Mouse (Mus musculus) heart, postnatal 0 days (tissue): Measurements from ENCODE around the gene Evl. TPM values are rescaled to one million over a fixed set of nuclear protein-coding genes. Genes with fewer than 3 reads are reported as not detected.

Experiments used
- ATAC-seq: fragments of 200-750 bp; cut with Nextera tagmentation; 2 replicates; pipeline ENCODE4 v1.8.0; 2017; ENCODE audit warnings: low read depth, moderate number of reproducible peaks, moderate library complexity; ENCODE audit not compliant: insufficient read depth
- DNase-seq: peaks from one replicate; pipeline ENCODE4 v3.0.0-alpha.2; 2016; ENCODE audit warnings: low spot score
- H3K27ac ChIP-seq: fragments of 300-500 bp; sonication (generic); 2 replicates; pipeline ENCODE4 v1.5.1; 2014; ENCODE audit warnings: low read depth, mild to moderate bottlenecking
- H3K27me3 ChIP-seq: fragments of 300-500 bp; sonication (generic); 2 replicates; pipeline ENCODE4 v1.6.1; 2014; ENCODE audit warnings: low read length, mixed read lengths; ENCODE audit not compliant: control insufficient read depth, insufficient read depth
- H3K36me3 ChIP-seq: fragments of 300-500 bp; sonication (generic); replicated peaks from 2 replicates; pipeline ENCODE4 v1.6.1; 2014; ENCODE audit warnings: low read length, mixed read lengths; ENCODE audit not compliant: control insufficient read depth, insufficient read depth
- H3K4me1 ChIP-seq: fragments of 300-500 bp; sonication (generic); 2 replicates; pipeline ENCODE4 v1.6.1; 2014; ENCODE audit warnings: antibody characterized with exemption; ENCODE audit not compliant: control insufficient read depth, insufficient read depth
- H3K4me2 ChIP-seq: fragments of 300-500 bp; sonication (generic); 2 replicates; pipeline ENCODE4 v1.6.1; 2014; ENCODE audit warnings: low read depth, mild to moderate bottlenecking, low read length, moderate library complexity
- H3K4me3 ChIP-seq: fragments of 300-500 bp; sonication (generic); 2 replicates; pipeline ENCODE4 v1.5.1; 2014; ENCODE audit warnings: low read depth, low read length
- H3K9ac ChIP-seq: fragments of 300-500 bp; sonication (generic); replicated peaks from 2 replicates; pipeline ENCODE4 v1.6.1; 2014; ENCODE audit warnings: low read depth, low read length, mixed read lengths
- H3K9me3 ChIP-seq: fragments of 300-500 bp; sonication (generic); replicated peaks from 2 replicates; pipeline ENCODE4 v1.6.1; 2016; ENCODE audit warnings: low read length; ENCODE audit not compliant: control insufficient read depth
- CTCF ChIP-seq: IDR thresholded peaks from 2 replicates; pipeline ENCODE4 v1.5.1; 2016; ENCODE audit warnings: antibody characterized with exemption, control low read depth, low read depth
- EP300 ChIP-seq: IDR thresholded peaks from 2 replicates; pipeline ENCODE4 v1.6.1; 2016; ENCODE audit warnings: antibody characterized with exemption, low read depth
- WGBS: fragments of 180-500 bp; shearing (Covaris S2); extraction: QIAGEN DNeasy Blood & Tissue Kit; methylation state at CpG from one replicate; pipeline ENCODE4 v1.1.7; 2014; 5-methylcytosine and 5-hydroxymethylcytosine counted together
- polyA plus RNA-seq: library from polyadenylated mRNA; unstranded; fragments of >200 nt; fragmentation: Nextera tagmentation; extraction: Ambion mirVana; gene quantifications from 2 replicates; pipeline ENCODE4 v1.2.1, GENCODE M21; 2015
- total RNA-seq: library from RNA; depleted of rRNA; stranded (reverse); fragments of >200 nt; gene quantifications from 2 replicates; pipeline ENCODE4 v1.2.3, GENCODE M21; 2014; ENCODE audit warnings: low replicate concordance

The Evl gene
- total and polyA plus RNA-seq, 2 experiments from 2014 or later = 26.6 to 39.5 TPM

DNA sequence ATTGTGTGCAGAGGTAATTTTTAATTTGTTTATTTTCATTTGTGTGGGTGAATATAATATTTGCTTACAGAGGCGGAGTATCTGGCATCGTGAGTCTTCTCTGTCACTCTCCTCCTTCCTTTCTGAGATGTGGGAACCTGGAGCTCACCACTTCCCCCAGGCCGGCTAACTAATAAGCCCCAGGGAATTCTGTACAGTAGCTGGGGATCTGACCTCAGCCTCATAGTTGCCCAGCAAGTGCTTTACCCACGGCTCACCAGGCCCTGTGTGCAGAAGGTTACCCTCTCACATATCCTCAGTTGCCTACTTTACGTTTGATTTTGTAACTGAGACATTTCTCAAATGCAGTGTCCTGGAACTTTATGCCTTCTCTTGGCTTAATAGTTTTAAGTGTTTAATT, 37.1 kb downstream of the Evl start:
- ATAC-seq = no peak
- no peak for TF ChIP-seq EP300
- TF ChIP-seq CTCF = no peak

DNA sequence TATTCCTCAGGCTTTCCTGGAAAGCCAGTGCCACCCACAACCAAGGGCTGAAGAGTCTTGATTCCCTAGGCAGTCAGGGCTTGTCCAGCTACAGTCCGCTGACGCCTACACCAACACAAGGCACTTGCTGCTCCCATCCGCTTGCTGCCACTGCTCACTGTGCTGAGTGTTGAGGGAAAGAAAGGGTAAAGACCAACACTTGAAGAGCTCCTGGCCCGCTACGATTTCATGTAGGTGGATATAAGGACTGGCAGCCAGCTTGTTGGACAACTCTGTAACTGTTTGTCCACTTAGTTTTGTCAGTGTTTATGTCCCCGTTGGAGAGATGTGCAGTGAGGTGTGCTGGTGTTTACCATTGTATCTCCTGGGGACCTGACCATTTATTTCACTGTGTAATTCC, 38.3 kb downstream of the Evl start:
- H3K27me3 ChIP-seq = no peaks in the 10 kb centered on the region
- no peaks in the 10 kb centered on the region for H3K9me3 ChIP-seq
- H3K4me3 ChIP-seq = no peak overlapping the region
- no peak overlapping the region for H3K27ac ChIP-seq
- no peak for DNase-seq
- no peak overlapping the region for H3K9ac ChIP-seq
- ATAC-seq = no peak
- H3K36me3 ChIP-seq = no peaks in the 10 kb centered on the region
- no peak overlapping the region for H3K4me2 ChIP-seq
- WGBS = 78% methylated on average over 6 of the region's 6 CpGs
- TF ChIP-seq CTCF = no peak
- H3K4me1 ChIP-seq = no peaks in the 10 kb centered on the region

More for the DNA sequence above, 37.1 kb downstream of the Evl start:
- H3K27ac ChIP-seq = no peak overlapping the region
- no peaks in the 10 kb centered on the region for H3K4me1 ChIP-seq
- no peak overlapping the region for H3K4me3 ChIP-seq
- no peak overlapping the region for H3K4me2 ChIP-seq
- 74% methylated on average over 5 of the region's 5 CpGs for WGBS
- peaks cover 4% of the 10 kb centered on the region; the same call in 1 of the 2 replicates for H3K36me3 ChIP-seq
- H3K9ac ChIP-seq = no peak overlapping the region
- H3K27me3 ChIP-seq = no peaks in the 10 kb centered on the region
- no peak for DNase-seq
- H3K9me3 ChIP-seq = no peaks in the 10 kb centered on the region

DNA sequence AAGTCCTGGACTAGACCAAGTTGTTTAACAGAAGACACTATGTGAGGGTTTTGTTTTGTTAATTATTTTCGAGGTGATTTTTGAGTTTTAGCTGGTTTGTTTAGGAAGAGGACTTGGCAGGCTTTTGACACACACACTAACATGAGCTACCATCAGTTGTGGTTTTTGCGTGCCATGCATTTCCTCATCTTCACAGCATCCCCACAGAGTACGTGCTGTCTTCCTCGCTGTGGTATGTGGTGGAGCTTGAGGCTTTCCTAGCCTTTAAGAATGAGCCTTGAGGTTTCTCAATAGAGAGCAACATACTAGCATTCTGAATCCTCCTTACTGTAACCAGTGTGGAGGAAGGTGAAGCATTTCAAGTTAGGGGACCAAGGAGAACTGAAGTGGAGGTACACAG, 46.3 kb downstream of the Evl start:
- Histone ChIP-seq H3K27me3 (no peaks in the 10 kb centered on the region), H3K9ac (no peak overlapping the region), H3K9me3 (no peaks in the 10 kb centered on the region), H3K36me3 (no peaks in the 10 kb centered on the region), H3K4me1 (peaks cover 27% of the 10 kb centered on the region), H3K4me3 (no peak overlapping the region), H3K4me2 (no peak overlapping the region), H3K27ac (0 out of 2 replicates have a peak overlapping the region, but pooled peaks have one; percentile 16)
- DNase-seq = no peak
- TF ChIP-seq CTCF (no peak), EP300 (no peak)
- ATAC-seq = no peak
- WGBS = 76% methylated on average over 4 of the region's 4 CpGs

DNA sequence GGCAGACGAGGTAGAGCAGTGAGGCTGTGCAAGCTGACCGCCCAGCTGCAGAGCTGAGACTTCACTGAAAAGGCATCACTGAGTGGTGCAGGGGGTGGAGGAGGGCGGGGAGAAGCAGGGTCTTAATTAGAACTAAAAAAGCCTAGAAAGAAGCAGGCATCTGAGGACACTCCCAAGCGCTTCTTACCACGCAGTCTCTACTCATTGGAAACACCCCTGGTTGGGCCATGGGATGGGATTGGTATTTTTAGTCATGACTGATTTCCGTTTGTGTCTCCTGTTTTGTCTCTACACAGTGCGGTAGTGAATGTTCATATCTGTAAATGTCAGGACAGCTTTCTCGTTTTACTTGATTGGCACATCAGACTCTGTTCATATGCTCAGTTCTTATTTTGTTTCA, 46.8 kb downstream of the Evl start:
- no peak for TF ChIP-seq EP300
- no peak for TF ChIP-seq CTCF
- H3K9ac ChIP-seq = no peak overlapping the region
- no peaks in the 10 kb centered on the region for H3K36me3 ChIP-seq
- peak; percentile 78 for ATAC-seq
- WGBS = 27% methylated on average over 8 of the region's 8 CpGs
- no peaks in the 10 kb centered on the region for H3K27me3 ChIP-seq
- H3K4me2 ChIP-seq = peak overlapping the region; percentile 31; the same call in 1 of the 2 replicates
- H3K4me3 ChIP-seq = no peak overlapping the region
- no peaks in the 10 kb centered on the region for H3K9me3 ChIP-seq
- 0 out of 2 replicates have a peak overlapping the region, but pooled peaks have one; percentile 16 for H3K27ac ChIP-seq
- no peak for DNase-seq
- H3K4me1 ChIP-seq = peaks cover 27% of the 10 kb centered on the region

DNA sequence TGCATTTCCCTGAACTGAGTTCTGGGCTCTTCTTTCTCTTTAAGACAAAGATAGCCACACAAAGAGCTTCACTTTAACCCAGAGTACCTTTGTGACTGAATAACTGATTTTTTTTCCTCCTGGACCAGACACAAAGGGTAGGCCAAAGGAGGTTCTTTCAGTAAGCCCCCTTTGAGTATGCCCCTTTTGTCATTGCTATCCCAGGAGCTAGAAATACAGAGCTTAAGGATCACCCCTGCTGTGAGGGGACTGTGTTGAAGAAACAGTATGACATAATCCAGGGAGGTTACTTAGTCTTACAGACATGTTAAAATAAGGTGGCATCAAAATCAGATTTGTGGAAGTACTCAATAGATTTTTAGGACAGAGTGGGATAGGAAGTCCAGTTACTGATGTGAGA, 50.0 kb downstream of the Evl start:
- no peak for DNase-seq
- H3K4me1 ChIP-seq = peaks cover 27% of the 10 kb centered on the region
- ATAC-seq = no peak
- H3K27me3 ChIP-seq = no peaks in the 10 kb centered on the region
- no peaks in the 10 kb centered on the region for H3K36me3 ChIP-seq
- H3K4me2 ChIP-seq = no peak overlapping the region
- no peak for TF ChIP-seq EP300
- TF ChIP-seq CTCF = no peak
- H3K9me3 ChIP-seq = no peaks in the 10 kb centered on the region
- H3K9ac ChIP-seq = no peak overlapping the region
- no peak overlapping the region for H3K27ac ChIP-seq
- H3K4me3 ChIP-seq = no peak overlapping the region

DNA sequence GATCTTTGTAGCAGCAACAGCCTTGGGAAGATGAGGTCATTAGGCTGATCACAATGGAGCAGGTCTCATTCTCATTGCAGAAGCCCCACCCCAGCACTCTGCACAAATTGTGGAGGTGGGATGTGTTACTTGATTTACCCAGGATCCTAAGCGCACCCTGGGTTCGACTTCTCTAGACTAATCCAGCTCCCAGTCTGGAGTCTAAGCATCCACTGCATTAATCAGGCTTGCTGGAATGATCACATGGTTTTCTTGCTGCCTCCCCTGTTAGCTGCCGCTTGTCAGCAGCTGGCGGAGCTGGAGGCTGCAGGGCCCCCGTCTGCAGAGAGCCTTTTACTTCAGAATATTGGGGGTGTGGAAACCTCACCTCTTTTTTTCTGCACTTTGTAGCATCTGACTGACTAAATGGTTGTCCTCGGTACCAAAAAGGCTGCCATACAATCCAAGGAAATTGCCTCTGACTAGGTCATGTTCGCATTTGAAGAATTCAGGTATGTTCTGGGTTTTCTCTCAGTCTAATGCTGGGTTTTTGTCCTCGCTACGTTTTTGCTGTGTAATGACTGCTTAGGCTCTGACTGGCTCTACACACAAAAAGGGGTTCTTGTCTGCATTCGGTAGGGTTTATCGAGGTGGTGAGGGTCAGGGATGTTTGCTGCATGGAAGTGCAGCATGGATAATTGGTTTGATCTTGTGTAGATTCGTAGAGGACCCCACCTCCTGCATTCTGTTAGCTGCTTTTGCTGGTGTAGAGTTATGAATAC, 51.2 kb downstream of the Evl start:
- Histone ChIP-seq H3K36me3 (no peaks in the 10 kb centered on the region), H3K9ac (no peak overlapping the region), H3K4me2 (no peak overlapping the region), H3K4me1 (peaks cover 26% of the 10 kb centered on the region), H3K27me3 (no peaks in the 10 kb centered on the region), H3K27ac (no peak overlapping the region), H3K4me3 (no peak overlapping the region), H3K9me3 (no peaks in the 10 kb centered on the region)
- no peak for TF ChIP-seq EP300
- TF ChIP-seq CTCF = no peak
- WGBS = 44% methylated on average over 12 of the region's 12 CpGs
- ATAC-seq (no peak), DNase-seq (no peak)
